Mouse (Mus musculus) retina, adult 2 months (tissue): ENCODE measurements at regions not wholly inside any gene's neighbourhood (a gene's known extent, or its start where the extent isn't known, plus 50 kb on each side); places are given as distances from the start of the nearest gene placed in this dataset.
"Not testable (repeated sequence)": the region's sequence is repeated elsewhere in the genome, so short reads cannot be mapped to it uniquely, and the experiment has no call there.

ENCODE experiments used
- DNase-seq: peaks from one replicate; pipeline ENCODE4 v3.0.0-alpha.2; 2012; ENCODE audit warnings: low read depth, low spot score

DNA sequence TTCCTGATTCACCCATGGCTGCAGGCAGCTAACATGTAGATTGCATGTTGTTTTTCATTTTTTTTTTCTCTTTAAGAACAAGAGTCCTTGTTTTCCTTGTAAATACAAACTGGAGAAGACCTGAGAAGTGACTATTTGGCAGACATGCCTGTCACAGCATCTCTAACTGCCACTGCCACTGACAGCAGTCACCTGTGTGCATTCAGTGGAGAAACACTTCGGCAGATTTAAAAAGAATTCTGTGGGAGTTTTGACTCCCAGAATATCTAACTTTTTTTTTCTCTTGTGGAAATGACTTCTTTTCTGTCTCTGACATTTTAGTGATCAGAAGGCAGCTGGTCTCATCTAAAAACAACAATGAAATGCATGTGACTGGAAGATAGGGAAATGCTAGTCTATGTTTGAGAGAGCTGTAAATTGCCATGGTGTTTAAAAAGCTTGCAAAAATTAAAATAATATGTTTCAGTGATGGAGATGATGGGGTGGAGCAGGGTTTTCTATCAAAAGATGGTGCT, 526.0 kb upstream of the Agtr1b start:
- no peak for DNase-seq

DNA sequence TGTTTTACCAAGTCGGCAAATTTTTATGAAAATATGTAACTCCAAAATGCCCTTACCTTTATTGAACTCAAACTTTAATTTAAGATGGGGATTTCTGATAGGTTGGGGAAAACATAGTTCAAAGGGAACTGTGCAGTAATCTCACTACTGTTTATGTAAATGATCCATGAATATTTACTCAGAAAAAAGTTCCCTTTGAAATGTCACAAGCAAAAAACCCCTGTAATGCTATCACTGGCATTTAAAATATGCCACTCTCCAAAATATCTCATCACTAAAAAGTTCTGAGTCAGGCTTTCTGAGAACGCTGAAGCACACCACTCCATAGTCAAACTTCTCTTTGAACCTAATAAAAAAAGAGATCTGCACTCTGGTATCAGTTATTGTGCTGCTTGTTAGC, 497.3 kb upstream of the Agtr1b start:
- DNase-seq: no peak

DNA sequence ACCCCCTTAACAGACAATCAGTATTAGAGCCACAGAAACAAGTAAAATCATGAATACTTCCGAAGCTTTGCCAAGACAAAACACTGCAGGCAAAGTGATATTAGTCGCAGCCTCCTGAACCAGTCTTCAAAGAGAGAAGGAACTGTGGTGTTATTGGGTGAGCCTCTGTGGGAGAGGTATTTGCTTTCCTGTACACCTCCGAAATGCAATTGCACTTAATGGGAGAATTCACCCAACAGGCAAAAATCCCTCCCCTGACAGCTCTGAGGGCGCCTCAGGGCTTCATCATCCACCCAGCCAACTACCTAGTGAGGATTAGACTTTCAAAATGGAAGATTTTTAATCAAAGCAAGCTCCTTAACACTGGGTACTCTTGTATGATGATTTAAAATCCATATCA, 464.1 kb upstream of the Agtr1b start:
- no peak for DNase-seq

DNA sequence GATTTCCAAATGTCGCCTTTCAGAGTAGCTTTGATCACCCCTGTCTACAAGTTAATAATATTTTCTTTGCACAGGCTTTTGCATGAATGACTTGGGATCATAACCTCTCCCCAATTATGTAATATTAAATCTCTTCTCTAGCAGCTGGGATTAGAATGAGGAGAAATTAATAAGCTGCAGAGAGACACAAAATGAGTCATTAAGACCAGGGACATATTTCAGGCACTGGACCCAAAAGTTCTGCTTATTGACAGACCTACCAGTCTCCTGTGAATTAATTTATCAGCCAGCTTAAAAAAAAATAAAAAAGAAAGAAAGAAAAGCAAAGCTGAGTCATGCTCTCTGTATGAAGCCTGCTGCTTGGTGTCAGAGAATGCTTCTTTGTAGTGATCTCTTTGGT, 462.4 kb upstream of the Agtr1b start:
- DNase-seq: no peak

DNA sequence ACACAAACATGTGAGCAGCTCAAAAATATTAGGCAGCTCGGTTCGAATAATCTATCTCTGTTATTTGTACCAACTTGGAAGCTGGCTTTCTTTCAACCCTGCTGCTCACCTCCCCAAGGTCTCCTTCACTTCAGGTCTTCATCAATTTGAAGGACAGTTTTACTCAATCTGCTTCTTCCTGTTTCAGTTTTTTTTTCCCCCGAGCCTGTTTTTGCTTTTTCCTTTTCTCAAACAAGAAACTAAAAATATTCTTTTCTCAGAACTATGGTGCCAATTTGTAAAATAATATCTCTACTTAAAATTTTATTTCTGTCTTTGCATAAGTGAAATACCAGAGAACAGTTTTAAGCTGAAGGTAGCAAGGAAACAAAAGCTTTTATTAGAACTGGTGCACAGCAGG, 461.8 kb upstream of the Agtr1b start:
- DNase-seq: no peak

DNA sequence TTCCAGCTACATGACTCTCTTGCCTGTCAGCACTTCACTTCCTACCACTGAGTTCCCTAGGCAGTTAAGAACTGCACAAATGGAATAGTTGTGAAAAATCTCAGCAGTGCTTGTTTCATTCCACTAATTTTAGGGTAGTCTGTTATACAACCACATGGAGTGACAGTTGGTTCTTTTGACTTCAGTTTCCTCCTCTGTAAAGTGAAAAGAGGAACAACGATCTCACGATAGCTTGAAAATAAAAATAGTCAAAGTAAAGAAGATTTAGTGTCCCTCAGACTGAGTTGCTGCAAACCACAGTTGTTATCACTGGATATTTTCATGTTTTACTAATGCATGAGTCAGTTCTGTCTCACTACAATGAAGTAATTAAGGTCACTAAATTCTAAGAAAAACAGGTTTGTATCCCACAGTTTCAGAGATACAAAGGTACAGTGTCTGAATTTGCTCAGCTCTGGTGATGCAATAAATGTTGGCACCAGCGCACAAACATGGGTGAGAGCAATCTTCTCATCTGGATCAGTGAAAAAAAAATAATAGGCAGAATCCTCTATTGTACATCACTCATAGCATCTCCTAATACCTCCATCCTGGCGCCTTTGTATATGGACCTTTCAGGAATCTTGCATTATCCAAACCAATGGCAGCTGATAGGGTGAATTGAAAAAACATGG, 458.8 kb upstream of the Agtr1b start:
- DNase-seq: no peak

DNA sequence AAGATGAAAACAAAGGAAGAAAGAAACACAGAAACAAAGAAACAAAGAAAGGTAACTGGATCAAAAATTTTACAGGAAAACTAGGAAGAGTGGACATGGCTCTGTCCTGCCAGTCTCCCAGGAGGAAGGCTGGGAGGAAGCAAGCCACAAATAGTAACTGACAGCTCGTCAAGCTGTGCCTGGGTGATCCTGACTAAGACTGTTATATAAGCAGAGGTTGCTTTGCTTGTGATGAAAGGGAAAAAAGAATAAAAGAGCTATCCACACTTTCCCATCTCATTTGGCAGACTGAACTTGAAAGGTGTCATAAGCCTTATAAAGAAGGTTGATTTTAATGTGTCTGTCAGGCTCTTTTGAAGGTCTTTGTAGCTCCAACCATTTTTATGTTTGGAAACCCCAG, 455.2 kb upstream of the Agtr1b start:
- no peak for DNase-seq

DNA sequence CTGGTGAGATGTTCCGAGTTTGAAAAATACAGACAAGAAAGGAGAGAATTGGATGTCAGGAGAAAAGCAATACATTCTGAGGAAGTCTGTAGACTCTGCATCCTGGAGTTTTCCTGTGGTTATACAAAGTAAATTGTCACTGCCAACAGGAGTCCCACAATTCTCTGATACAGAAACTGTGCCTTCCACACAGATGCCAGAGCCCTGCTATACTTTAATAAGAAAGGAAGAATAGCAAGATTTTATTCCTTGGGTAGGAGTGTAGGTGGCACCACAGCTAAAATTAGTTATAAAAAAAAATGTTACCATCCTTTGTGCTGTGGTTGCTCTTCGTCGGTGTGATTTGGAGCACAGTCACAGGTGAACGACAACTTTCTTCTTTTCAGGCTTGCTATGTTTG, 454.7 kb upstream of the Agtr1b start:
- DNase-seq: no peak

DNA sequence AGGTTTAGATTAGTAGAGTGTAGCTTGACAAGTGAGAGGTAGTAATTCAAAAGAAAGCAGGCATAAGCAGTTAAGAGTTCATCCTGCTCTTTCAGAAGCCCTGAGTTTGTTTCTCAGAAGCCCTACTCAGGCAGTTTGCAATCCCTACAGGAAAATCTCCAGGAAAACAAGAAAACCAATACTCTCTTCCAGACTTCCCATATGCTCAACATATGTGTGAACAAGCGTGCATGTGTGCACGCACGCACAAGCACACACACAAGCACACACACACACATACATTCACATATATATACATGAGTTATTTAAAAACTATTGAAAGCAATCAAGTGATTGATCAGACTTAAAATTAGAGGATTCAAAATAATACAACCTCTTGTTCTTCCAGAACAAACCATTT, 453.1 kb upstream of the Agtr1b start:
- DNase-seq: no peak

DNA sequence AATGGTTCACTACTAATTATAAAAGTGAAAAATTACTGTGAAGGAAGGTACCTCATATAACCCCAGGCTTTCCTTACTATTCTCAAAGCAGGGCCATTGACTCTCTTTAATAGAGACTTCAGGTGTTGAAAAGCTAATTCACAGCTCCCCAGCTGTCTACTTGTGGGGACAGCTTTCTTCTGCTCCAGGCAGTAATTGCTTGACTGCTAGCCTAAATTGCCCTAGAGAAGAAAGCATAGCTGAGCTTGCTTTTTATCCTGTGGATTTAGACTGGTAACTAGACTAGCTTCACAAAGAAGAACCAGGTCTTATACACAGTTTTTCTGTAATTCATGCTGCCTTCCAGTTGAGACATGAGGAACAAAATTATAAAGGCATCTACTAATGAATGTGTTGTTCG, 452.6 kb upstream of the Agtr1b start:
- no peak for DNase-seq

DNA sequence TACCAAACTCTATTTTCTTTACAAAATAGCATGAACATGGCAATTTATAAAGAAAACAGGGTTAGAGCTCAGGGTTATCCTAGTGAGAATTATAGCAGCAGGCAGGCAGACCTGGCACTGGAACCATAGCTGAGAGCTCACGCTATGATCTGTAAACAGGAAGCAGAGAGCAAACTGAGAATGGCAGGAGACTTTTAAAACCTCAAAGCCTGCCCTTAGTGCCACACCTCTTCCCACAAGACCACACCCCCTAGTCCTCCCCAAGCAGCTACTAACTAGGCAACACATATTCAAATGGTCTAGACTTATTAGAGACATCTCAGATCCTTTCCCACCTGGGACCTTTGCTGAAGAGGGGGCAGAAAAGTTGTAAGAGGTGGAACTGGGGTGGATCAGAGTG, 449.6 kb upstream of the Agtr1b start:
- no peak for DNase-seq

DNA sequence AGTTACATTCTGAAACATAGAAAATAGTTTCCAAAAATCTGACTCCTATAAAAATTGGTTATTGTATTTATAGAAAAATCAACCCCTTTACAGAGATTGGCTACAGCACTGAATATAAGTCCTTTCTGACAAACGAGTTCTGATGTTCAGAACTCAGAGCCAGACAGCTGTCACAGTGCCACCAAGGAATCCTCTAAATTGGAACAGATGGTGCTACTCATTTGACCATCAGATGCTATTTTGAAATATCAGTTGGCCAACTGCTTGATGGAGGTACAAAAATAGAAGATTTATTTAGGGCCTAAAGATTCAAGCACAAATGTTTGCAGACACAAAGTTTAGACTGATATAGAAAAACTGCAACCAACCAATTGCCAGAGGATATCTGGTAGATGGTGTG, 427.3 kb upstream of the Agtr1b start:
- DNase-seq: no peak

DNA sequence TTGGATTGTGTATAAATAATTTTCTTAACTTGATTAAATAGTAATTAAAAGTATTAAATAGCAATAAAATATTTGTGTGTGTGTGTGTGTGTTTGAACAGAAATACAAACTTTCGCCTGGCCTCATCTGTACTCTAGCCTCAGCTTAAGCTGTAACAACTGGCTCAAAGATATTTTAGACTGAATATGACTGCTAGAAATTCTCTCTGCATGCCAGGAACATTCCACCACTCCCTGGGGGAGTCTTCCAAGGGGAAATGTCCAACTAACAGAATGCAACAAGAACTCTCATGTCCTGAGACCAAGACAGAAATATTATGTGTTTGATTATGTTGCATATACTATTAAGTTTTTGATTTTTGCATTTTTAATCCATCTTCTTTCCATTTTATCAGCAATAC, 425.5 kb upstream of the Agtr1b start:
- no peak for DNase-seq

DNA sequence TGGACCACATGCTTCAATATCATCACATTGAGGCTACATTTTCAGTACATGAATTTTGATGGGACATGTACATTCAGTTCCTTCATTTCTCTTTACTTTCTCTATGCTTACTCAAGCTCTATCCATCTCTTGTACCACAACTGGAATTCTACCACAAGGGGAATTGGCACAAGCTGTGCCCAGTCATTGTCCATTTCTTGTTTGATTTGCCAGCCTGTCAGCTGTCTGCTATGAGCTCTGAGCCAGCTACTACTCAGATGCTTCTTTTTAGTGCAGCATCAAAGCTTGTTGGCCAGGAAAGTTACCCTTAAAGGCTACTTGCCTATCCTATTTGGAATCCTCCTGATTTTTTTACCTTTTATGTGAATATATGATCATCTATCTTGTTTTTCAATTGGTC, 410.9 kb upstream of the Agtr1b start:
- DNase-seq: no peak

DNA sequence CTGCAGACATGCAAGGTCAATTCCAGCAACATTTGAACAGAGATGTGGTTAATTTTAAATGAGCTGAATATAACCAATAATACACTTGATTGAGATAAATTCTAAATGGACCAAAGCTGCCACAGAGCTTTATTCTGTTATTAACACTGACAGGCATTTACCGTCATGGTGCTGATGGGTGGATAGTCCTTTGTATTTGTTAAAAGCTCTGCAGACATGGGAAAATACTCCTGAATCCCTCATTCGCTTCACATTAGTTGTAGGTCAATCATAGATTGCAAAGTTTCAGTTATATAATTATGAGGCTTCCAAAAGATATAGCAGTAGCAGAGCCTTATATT, 410.0 kb upstream of the Agtr1b start:
- DNase-seq: no peak

DNA sequence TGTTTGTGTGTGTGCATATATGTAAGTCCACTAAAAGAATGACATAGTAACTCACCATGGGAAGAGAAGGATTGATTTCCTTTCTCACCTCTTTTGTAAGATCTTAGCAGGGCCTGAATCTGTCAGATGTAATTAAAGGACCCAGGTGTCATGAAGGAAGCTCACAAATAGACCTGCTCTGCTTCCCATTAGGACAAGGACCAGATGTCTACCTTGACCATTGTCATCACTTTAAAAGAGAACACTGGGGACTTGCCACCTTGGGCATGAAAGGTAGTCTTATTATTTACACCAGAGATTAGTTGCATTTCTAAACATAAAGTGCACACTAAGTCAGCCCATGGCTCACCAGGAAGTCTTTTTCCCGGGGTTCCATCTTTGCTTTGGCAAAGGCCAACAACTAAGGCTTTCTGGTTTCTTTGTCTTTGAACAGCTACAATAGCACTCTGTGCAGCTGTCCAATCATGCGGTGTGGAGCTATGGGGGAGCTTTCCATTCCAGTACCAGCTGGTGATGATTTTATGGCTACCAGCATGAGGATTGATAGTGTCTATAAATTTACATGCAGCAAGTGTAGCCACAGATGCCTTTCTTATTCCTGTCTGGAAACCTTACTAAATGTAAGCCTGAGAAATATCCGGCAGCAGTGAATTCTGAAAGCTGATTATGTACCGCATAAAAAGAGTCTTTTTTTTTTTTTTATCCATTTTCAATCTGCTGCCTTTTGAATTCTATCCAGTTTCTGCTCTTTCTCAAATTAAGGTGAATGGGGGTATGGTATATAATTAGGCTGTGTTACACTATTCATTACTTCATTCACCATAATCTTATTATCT, 409.4 kb upstream of the Agtr1b start:
- no peak for DNase-seq

DNA sequence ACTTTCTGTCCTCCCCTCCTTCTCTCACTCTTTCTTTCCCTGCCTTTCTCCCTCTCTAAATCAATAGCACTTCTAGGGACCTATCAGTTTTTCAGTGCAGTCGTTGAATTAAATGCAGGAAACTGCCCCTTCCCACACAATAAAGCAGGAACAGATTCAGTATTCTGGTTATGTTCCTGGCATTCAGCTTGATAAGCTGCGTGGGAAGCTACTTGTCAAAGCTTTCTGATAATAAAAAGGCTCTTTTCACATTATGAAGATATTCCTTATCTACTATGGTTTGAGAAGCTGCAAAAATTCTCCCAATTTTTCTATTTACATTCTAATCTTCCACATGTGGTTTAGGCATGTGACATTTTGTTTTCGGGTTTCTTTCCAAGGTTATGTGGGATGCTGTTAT, 367.3 kb upstream of the Agtr1b start:
- DNase-seq: no peak

DNA sequence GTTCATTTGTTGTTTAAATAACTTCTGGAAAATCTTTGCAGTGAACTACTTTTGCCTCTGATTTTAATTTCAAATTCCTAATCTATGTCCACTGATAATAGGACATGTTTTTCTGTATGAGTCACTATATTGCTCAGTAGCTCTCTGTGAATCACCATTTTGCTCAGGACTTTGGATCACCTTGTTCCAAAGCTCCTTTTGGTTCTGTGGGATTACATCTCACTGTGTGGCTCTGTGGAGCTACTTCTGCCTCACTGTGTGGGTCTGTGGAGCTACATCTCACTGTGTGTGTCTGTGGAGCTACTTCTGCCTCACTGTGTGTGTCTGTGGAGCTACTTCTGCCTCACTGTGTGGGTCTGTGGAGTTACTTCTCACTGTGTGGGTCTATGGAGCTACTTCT, 365.0 kb upstream of the Agtr1b start:
- no peak for DNase-seq

DNA sequence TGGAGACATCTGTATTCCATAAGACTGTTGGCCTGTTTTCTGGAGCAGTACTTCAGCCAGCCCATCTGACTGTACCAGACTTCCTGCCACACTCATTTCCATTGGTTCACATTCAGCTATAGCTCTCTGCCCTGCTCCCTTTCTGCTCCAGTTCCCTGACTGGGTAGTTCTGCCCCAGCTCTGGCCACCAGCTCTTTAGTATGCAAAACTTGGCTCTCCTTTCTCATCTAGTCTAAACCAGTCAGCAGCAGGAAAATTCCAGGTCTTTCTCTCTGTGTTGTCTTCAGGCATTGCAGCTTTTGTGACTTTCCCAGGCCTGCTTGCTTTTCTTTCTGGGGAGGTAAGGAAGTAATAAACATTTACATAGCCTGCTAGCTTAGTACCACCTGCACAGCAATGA, 363.5 kb upstream of the Agtr1b start:
- no peak for DNase-seq

DNA sequence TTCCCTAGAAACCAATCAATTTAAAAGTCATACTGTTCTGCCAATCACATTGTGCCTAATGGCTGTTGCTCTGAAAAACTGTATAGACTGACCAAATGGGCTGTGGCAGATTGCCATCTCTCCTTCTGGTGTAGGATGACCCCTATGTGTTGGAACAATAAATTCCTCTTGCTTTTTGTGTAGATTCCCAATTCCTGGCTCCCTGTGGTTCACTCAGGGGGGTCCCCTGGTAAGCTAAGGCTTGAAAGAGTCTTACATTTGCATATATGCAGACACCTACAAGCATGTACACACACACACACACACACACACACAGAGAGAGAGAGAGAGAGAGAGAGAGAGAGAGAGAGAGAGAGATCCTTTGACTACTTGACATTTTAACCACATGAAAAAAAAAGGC, 362.8 kb upstream of the Agtr1b start:
- DNase-seq: not testable (repeated sequence)

DNA sequence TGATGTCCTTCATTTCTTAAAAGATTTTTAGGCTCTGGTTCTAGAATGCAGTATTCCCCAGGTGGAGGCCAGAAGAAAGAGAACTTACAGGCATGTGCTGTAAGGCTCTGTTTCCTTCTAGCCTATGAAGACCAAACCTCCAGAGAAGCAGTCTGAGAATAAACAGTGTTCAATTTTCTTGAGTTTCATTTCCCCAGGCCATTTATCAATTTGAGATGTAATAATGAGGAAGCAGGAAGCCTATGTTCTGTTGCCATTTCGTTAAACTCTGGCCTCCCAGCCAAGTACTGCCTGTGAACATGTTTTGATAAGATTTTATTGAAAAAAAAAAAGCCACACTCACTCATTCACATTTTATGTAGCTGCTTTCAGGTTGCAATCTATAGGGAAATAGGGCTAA, 347.7 kb upstream of the Agtr1b start:
- DNase-seq: no peak

DNA sequence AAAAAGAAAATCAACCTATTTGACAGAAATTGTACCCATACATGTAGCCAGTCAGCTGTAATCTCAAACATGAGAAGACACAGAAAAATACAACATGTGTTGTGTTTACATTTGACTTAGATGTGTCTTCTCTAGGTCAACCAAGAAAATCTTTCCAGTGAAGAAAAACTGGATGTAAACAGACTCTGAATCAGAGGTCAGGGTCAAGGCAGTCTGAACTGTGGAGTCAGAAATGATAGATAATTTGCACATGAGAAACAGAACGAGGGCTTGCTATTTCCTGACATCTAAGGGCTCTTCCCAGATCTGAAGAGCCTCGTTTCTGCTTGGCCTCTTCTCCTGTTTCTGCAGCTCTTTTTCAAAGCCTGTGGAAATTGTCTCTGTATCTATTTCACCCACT, 342.7 kb upstream of the Agtr1b start:
- no peak for DNase-seq

DNA sequence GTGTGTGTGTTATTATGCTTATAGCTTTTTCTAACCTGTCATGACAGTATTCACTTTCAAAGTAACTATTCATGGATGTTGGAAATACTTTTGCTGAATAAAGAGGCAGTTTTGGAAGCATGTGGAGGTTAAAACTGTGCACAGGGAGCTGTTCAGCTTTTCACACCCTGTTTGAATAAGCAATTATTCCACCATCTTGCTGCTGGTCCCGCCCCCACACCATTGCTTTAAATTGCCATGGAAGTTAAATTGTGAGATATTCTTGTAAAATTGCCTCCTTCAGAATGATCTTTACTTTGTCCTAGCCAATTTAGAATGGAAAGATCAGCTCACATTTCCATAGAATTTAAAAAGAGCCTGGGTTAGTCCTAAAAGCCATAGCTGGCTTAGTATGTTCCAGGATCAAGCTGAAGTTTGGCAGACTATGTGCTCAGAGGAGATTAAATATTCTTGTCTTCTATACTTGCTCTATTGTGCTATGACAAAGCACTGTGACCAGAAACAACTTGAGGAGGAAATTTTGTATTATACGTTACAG, 328.4 kb upstream of the Agtr1b start:
- DNase-seq: no peak
